Comparison of ENCODE assay signal across 1 mouse cellular context in genomic region chr16:37731431-37731830, GRCm38 (mm10).
TF ChIP-seq lines count a peak whose summit lies in the region.

No protein-coding gene starts in this region.

TF ChIP-seq in CH12.LX, 34 proteins besides CTCF, POLR2A, EP300 and RAD21 (continued from another document):
- TF ChIP-seq GABPA (IDR thresholded peaks at IDR 0.05; ENCODE audit: insufficient replicate concordance, low read depth, low read length) = no peak
- TF ChIP-seq PAX5 (IDR thresholded peaks at IDR 0.05; ENCODE audit: low read length) = no peak
- no peak for TF ChIP-seq SIN3A (IDR thresholded peaks at IDR 0.05; ENCODE audit: low read length)
